Mouse (Mus musculus) kidney, embryonic 15.5 days (tissue): Measurements from ENCODE around the gene Hltf. TPM values are rescaled to one million over a fixed set of nuclear protein-coding genes. Genes with fewer than 3 reads are reported as not detected.

Source experiments
- ATAC-seq: fragments of 200-750 bp; cut with Nextera tagmentation; replicated peaks from 2 replicates; pipeline ENCODE4 v1.8.0; 2017; ENCODE audit warnings: moderate TSS enrichment; ENCODE audit not compliant: low FRiP score
- H3K27ac ChIP-seq: fragments of 300-500 bp; sonication (generic); 2 replicates; pipeline ENCODE4 v1.5.1; 2015; ENCODE audit warnings: mild to moderate bottlenecking, inconsistent platforms
- H3K27me3 ChIP-seq: fragments of 300-500 bp; sonication (generic); 2 replicates; pipeline ENCODE4 v1.6.1; 2015; ENCODE audit warnings: inconsistent platforms
- H3K36me3 ChIP-seq: fragments of 300-500 bp; sonication (generic); 2 replicates; pipeline ENCODE4 v1.6.1; 2015; ENCODE audit warnings: inconsistent platforms
- H3K4me1 ChIP-seq: fragments of 300-500 bp; sonication (generic); 2 replicates; pipeline ENCODE4 v1.6.1; 2015; ENCODE audit warnings: inconsistent platforms
- H3K4me2 ChIP-seq: fragments of 300-500 bp; sonication (generic); 2 replicates; pipeline ENCODE4 v1.6.1; 2015; ENCODE audit warnings: moderate library complexity, mild to moderate bottlenecking, inconsistent platforms
- H3K4me3 ChIP-seq: fragments of 300-500 bp; sonication (generic); replicated peaks from 2 replicates; pipeline ENCODE4 v1.5.1; 2015; ENCODE audit warnings: mild to moderate bottlenecking, inconsistent platforms
- H3K9ac ChIP-seq: fragments of 300-500 bp; sonication (generic); 2 replicates; pipeline ENCODE4 v1.6.1; 2015; ENCODE audit warnings: mild to moderate bottlenecking, inconsistent platforms
- H3K9me3 ChIP-seq: fragments of 300-500 bp; sonication (generic); replicated peaks from 2 replicates; pipeline ENCODE4 v1.6.1; 2016; ENCODE audit warnings: inconsistent platforms
- WGBS: fragments of 180-500 bp; shearing (Covaris S2); methylation state at CpG from one replicate; pipeline ENCODE4 v1.1.7; 2015; ENCODE audit warnings: mixed read lengths; 5-methylcytosine and 5-hydroxymethylcytosine counted together
- polyA plus RNA-seq: library from polyadenylated mRNA; unstranded; fragments of >200 nt; fragmentation: Nextera tagmentation; extraction: Ambion mirVana; gene quantifications from 2 replicates; pipeline ENCODE4 v1.2.1, GENCODE M21; 2015

Hltf gene
- polyA plus RNA-seq, 1 experiment from 2014 or later: 17.7 TPM

DNA sequence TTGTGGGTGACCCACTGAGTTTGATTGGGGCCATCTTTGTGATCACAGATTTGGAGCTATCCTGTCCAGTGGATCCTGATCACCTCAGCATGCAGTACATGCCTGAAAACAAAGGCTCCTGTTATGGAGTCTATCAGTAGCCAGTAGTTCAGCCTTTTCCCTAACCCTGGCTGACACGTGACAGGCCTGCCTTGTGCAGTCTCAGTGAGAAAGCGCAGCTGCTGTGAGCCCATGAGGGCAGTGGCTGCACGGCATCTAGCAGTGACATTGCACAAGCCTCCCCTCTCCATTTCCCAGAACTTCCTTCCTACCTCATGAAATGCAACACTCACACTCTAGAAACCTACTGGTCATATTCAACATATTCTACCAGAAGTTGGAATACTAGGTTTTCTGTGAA, 76.9 kb downstream of the Hltf start:
- peak; percentile 77 for ATAC-seq
- H3K27me3 ChIP-seq: no peaks in the 10 kb centered on the region
- no peak overlapping the region for H3K9ac ChIP-seq
- H3K36me3 ChIP-seq: peaks cover 8% of the 10 kb centered on the region; the same call in 1 of the 2 replicates
- no peak overlapping the region for H3K4me2 ChIP-seq
- H3K4me3 ChIP-seq: no peak overlapping the region
- H3K27ac ChIP-seq: no peak overlapping the region
- H3K9me3 ChIP-seq: no peaks in the 10 kb centered on the region
- 50% methylated on average over 3 of the region's 3 CpGs for WGBS
- H3K4me1 ChIP-seq: no peaks in the 10 kb centered on the region

DNA sequence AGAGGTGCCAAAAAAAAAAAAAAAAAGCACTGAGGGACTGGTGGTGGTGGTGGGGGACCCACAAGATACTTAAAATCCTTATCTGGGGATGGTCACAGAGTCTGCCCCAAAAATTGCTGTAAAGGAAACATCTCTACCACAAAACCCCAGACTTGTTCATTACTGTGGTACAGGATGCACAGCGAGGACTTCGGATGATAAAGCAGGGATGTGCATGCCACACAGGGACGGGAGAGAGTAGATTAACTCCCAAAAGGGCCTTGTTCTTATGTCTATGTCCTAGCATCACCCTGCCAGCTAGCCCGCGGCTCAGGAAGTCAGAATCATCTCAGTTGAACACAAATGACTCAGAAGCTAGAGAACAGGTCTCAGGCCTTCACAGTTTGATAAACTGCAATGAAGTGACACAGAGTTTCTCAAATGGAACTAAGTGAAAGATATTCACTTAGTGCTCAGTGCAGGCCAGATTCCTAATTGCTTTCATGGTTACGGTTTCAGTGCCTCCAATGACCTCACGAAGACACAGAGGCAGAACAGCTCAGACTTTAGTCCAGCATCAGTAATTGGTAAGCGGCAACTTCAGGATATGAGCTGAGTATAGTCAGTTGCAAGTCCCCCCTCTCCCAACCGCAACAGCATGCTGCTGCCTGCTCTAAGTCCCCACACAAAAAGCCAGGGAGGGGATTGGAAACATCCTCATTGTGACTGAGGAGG, 79.4 kb downstream of the Hltf start:
- WGBS: 79% methylated on average over 9 of the region's 9 CpGs
- no peak for ATAC-seq
- no peaks in the 10 kb centered on the region for H3K9me3 ChIP-seq

DNA sequence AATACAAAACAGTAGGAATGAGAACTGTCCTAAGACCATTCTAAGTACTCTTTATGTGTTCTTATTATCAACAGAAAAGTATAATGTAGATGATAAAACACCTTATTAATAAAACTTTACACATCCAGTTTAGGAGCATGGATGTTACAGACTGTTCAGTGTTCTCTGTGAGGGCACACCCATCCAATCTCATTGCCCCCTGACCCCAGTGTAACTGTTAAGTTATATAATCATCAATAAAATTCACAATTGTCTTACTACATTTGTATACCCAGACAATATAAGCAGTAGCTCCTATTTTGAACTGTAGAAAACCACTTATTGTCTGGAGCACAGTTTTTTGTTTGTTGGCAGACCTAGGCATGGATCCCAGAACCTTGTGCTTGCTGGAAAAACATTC, 83.6 kb downstream of the Hltf start:
- Histone ChIP-seq H3K27me3 (no peaks in the 10 kb centered on the region), H3K4me3 (no peak overlapping the region), H3K4me2 (no peak overlapping the region), H3K4me1 (no peaks in the 10 kb centered on the region), H3K9me3 (no peaks in the 10 kb centered on the region), H3K36me3 (peaks cover 13% of the 10 kb centered on the region), H3K9ac (no peak overlapping the region), H3K27ac (no peak overlapping the region)
- ATAC-seq: no peak

More for the DNA sequence above, 79.4 kb downstream of the Hltf start:
- no peak overlapping the region for H3K27ac ChIP-seq
- H3K4me3 ChIP-seq: no peak overlapping the region
- H3K36me3 ChIP-seq: peaks cover 8% of the 10 kb centered on the region; the same call in 1 of the 2 replicates
- no peaks in the 10 kb centered on the region for H3K27me3 ChIP-seq
- no peaks in the 10 kb centered on the region for H3K4me1 ChIP-seq
- no peak overlapping the region for H3K9ac ChIP-seq
- H3K4me2 ChIP-seq: no peak overlapping the region

DNA sequence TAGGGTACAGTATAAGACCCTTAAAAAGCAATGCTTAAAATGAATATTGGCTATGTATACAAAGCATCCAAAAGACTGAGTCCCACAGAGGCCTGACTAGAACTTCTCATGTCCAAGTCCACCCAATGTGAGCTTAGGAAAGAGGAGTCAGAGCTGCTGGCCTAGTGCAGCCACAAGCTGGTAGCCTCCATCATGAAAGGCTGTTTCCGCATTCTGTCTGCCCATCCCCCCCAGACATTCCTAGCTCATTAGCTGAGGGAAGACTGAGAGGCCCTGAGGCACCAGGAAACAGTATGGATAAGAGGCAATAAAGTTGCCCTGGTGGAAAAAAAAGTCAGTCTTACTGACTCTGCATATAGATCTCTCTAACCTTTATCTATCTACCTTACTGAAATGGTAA, 84.1 kb downstream of the Hltf start:
- Histone ChIP-seq H3K4me1 (no peaks in the 10 kb centered on the region), H3K27ac (no peak overlapping the region), H3K9ac (no peak overlapping the region), H3K9me3 (no peaks in the 10 kb centered on the region), H3K36me3 (peaks cover 13% of the 10 kb centered on the region), H3K4me3 (no peak overlapping the region), H3K4me2 (no peak overlapping the region), H3K27me3 (no peaks in the 10 kb centered on the region)
- peak; percentile 36; the same call in 1 of the 2 replicates for ATAC-seq
- 53% methylated on average over 1 of the region's 1 CpGs for WGBS

DNA sequence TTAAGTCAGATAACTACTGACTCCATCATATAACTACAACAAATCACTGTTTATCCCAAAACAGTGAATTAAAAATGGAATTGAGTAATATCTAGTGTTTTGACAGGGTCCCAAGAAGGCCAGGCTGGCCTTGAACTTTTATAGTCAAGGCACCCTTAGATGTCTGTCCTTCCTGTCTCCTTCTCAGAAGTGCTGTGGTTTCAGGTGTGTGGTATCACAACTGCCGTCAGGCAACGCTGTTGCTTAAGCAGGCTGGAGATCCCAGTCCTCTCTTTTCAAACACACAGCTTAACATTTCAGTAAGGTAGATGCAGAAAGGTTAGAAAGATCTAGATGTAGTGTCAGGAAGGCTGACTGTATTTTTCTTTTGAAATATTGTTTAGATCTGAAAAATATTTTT, 84.5 kb downstream of the Hltf start:
- H3K4me1 ChIP-seq: no peaks in the 10 kb centered on the region
- H3K9ac ChIP-seq: no peak overlapping the region
- no peaks in the 10 kb centered on the region for H3K27me3 ChIP-seq
- no peaks in the 10 kb centered on the region for H3K9me3 ChIP-seq
- H3K27ac ChIP-seq: no peak overlapping the region
- no peak overlapping the region for H3K4me3 ChIP-seq
- ATAC-seq: no peak
- H3K36me3 ChIP-seq: peaks cover 13% of the 10 kb centered on the region
- no peak overlapping the region for H3K4me2 ChIP-seq
- whole genome bisulfite sequencing: 85% methylated on average over 2 of the region's 2 CpGs

DNA sequence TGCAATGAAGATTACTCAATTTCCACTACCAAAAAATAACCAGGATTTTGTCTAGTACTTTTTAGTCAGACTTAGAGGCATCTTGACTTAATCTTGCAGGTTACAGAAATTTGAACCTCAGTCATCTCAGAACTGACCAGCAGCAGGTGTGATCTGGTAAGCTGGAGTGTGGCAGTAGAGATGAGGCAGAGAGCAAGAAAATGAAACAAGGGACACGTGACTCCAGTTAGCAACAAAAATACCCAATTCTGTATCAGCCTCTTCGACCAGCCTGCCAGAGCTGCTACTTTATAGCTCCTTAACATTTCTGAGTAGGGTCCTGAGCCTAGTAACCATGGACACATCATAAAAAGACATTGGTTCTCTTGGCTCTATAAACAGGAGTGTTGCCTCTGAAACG, 85.0 kb downstream of the Hltf start:
- Histone ChIP-seq H3K36me3 (peaks cover 13% of the 10 kb centered on the region), H3K9me3 (no peaks in the 10 kb centered on the region), H3K4me2 (no peak overlapping the region), H3K4me3 (no peak overlapping the region), H3K4me1 (no peaks in the 10 kb centered on the region), H3K27me3 (no peaks in the 10 kb centered on the region), H3K27ac (no peak overlapping the region), H3K9ac (no peak overlapping the region)
- WGBS: 56% methylated on average over 3 of the region's 3 CpGs
- ATAC-seq: no peak

DNA sequence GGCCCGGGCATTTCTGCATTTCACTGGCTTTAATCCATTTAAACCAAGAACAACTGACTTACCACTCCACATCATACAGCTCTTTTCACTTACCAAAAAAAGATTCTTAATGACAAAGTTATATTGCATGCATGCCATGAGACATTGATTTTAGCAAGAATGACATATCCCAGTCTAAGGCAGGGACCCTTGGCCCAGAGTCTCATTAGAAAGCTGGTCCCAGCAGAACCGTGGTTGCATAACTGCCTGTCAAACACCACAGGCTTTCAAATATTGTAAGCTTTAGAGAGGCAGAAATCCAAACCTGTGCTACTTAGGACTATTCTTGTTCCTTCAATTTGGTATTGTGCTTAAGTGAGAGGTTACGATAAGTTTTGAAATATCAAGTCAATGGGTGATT, 86.1 kb downstream of the Hltf start:
- WGBS: 92% methylated on average over 3 of the region's 3 CpGs
- Histone ChIP-seq H3K27me3 (no peaks in the 10 kb centered on the region), H3K36me3 (peaks cover 10% of the 10 kb centered on the region), H3K9ac (no peak overlapping the region), H3K4me2 (no peak overlapping the region), H3K4me1 (no peaks in the 10 kb centered on the region), H3K4me3 (no peak overlapping the region), H3K9me3 (no peaks in the 10 kb centered on the region), H3K27ac (no peak overlapping the region)
- no peak for ATAC-seq

DNA sequence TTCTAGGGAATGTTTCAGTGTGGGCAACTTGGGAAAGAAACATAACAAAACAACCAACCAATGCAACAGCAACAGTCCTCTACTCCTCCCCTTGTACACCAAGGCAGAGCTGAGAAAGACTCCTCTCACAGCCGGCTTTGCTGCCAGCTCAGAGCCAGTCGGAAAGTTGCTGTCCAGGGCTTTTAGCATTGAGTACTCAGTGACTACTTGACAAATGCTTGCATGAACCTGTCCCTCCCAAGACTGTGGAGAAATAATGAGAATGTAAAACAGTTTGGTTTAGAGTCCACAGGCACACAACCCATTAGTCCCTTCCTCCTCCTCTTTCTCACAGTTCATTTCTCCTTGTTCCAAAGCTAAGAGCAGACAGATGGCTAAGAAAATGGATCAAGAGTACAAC, 86.8 kb downstream of the Hltf start:
- no peaks in the 10 kb centered on the region for H3K27me3 ChIP-seq
- no peak overlapping the region for H3K9ac ChIP-seq
- peaks cover 17% of the 10 kb centered on the region for H3K36me3 ChIP-seq
- no peak overlapping the region for H3K4me3 ChIP-seq
- no peaks in the 10 kb centered on the region for H3K4me1 ChIP-seq
- WGBS: 39% methylated on average over 2 of the region's 2 CpGs
- H3K4me2 ChIP-seq: no peak overlapping the region
- no peaks in the 10 kb centered on the region for H3K9me3 ChIP-seq
- no peak overlapping the region for H3K27ac ChIP-seq
- no peak for ATAC-seq

DNA sequence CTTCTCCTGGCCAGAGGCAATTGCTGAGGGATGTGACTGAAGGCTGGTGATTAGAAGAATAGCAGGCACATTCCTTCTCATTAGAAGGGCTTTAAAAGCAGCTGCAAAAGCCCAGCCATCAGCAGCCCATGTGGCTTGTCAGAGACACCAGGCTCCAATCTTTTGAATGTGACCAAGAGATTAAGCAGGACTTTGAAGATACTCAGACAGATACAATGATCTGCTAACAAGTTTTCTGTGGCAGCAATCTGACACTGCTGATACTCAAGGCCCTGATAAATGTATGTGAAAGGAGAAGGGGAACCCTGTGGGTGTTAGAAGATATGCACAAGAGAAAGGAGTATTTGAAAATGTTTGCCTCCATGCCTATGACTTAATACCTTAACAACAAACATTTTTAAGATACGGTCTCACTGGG, 88.1 kb downstream of the Hltf start:
- ATAC-seq: no peak
- Histone ChIP-seq H3K4me1 (no peaks in the 10 kb centered on the region), H3K4me3 (no peak overlapping the region), H3K36me3 (peaks cover 21% of the 10 kb centered on the region), H3K4me2 (no peak overlapping the region), H3K9me3 (no peaks in the 10 kb centered on the region), H3K27me3 (no peaks in the 10 kb centered on the region), H3K9ac (no peak overlapping the region), H3K27ac (no peak overlapping the region)
- WGBS: 86% methylated on average over 1 of the region's 1 CpGs

DNA sequence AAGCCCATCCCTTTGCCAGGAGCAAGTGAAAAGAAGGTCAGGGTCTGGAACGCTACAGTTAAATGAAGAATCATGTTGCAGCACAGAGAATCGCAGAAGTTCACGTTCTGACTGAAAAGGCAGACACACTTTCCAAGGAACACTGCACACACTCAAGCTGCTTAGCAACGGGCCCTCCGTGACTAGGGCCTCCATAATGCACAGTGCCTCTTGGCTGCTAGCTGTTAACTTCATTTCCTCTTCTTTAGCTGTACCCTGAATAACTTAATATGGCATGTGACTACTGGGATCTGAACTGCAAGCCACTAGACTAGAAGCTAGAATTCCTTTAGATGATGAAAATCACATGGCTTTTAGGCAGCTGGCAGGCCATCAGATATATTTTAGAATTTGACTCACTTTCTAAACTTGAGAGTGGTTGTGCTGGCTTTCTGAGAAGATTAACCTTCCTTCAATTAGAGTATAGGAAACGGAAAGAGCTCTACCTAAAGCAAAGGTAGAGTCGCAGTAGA, 89.3 kb downstream of the Hltf start:
- Histone ChIP-seq H3K4me3 (no peak overlapping the region), H3K9me3 (no peaks in the 10 kb centered on the region), H3K4me1 (no peaks in the 10 kb centered on the region), H3K9ac (no peak overlapping the region), H3K36me3 (peaks cover 21% of the 10 kb centered on the region), H3K27ac (no peak overlapping the region), H3K27me3 (no peaks in the 10 kb centered on the region), H3K4me2 (no peak overlapping the region)
- 72% methylated on average over 7 of the region's 7 CpGs for WGBS
- ATAC-seq: no peak

DNA sequence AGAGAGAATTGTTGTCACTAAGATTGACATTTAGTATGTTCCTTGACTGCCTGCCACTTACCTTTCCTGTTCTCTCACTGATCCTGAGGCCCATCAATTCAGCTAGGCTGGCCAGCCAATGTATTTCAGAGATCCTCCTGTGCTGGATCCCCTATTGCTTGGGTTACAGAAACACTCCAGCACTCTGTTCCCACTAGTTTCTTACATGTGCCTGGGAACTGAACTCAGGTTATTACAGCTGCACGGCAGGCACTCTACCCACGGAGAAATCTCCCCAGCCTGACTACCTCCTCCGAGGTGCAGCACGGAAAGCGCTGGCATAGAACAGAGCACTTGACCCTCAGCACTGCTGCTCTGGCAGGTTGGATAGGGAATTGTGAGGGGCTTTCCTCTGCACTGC, 90.0 kb downstream of the Hltf start:
- no peak for ATAC-seq
- no peak overlapping the region for H3K9ac ChIP-seq
- H3K4me1 ChIP-seq: no peaks in the 10 kb centered on the region
- peaks cover 21% of the 10 kb centered on the region for H3K36me3 ChIP-seq
- H3K27ac ChIP-seq: no peak overlapping the region
- no peaks in the 10 kb centered on the region for H3K9me3 ChIP-seq
- no peak overlapping the region for H3K4me3 ChIP-seq
- no peak overlapping the region for H3K4me2 ChIP-seq
- 80% methylated on average over 5 of the region's 5 CpGs for WGBS
- no peaks in the 10 kb centered on the region for H3K27me3 ChIP-seq

DNA sequence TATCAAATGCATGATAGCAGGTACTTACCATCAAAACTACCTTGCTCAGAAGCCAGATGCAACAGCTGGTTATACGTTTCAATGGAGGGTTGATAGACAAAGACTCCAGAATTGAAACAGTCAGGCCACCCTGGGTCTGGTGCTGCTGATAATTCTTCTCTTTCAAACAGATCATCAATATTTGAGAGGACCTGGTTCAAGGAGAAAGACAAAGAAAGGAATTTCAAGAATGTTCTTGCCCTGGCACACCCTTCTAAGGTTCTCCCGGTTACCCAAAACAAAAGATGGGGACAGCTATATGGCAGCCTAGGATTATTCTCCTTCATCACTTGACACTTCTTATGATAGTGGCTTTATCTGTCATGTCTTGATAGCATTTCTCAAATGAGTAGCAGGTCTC, 92.9 kb downstream of the Hltf start:
- Histone ChIP-seq H3K4me2 (no peak overlapping the region), H3K27ac (no peak overlapping the region), H3K9ac (no peak overlapping the region), H3K27me3 (no peaks in the 10 kb centered on the region), H3K9me3 (no peaks in the 10 kb centered on the region), H3K36me3 (peaks cover 16% of the 10 kb centered on the region; the same call in 1 of the 2 replicates), H3K4me1 (peaks cover 6% of the 10 kb centered on the region; the same call in 1 of the 2 replicates), H3K4me3 (no peak overlapping the region)
- 87% methylated on average over 2 of the region's 2 CpGs for WGBS
- ATAC-seq: no peak

DNA sequence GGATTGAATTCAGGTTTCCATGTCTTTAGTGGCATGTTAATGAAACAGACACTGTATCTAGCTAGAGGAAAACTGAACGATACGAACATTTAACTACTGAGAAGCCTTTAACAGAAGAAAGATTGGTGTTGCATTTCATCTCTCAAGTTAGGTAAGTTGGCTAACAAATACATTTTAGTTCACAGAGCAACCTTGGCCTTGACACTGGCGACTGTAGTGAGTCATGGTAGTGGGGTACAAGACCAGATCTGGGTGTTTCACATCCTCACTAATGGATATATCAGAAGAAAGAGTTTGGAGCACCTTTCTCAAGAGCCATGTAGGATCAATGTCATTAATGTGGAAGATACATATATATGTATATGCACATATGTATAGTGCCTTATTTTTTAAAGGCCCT, 94.0 kb downstream of the Hltf start:
- no peak overlapping the region for H3K4me3 ChIP-seq
- WGBS: 92% methylated on average over 3 of the region's 3 CpGs

More for the DNA sequence above, 94.0 kb downstream of the Hltf start:
- peaks cover 13% of the 10 kb centered on the region; the same call in 1 of the 2 replicates for H3K36me3 ChIP-seq
- no peaks in the 10 kb centered on the region for H3K27me3 ChIP-seq
- no peaks in the 10 kb centered on the region for H3K9me3 ChIP-seq
- no peak overlapping the region for H3K9ac ChIP-seq
- no peak for ATAC-seq
- H3K4me2 ChIP-seq: no peak overlapping the region
- H3K27ac ChIP-seq: no peak overlapping the region
- peaks cover 6% of the 10 kb centered on the region; the same call in 1 of the 2 replicates for H3K4me1 ChIP-seq
